Comparison of ENCODE assay signal across 25 mouse cellular contexts in the genomic region with DNA sequence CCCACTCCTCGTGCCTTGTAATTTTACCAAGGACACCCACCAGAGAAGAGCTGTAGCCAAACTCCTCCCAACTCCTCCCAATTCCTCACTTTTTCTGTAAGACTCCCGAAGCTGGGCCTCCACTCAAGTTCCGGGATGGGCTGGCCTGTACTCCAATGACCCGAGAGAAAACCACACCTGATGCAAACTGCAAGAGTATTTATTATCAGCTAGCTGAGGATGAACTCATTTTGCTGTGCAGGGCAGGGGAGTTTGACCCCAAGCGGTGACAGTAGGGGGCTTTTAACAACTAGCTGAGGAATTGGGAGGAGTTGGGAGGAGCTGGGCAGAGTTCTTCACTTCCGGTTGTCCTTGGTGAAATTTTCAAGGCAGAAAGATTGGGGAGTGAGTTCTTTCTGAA. TPM values are rescaled to one million over a fixed set of nuclear protein-coding genes. Genes with fewer than 3 reads are reported as not detected.
DNase-seq lines count a peak whose midpoint lies in the region; ATAC-seq and TF ChIP-seq lines count a peak whose summit lies in the region.
"Had no signal": no experiment of that assay in that cellular context is flagged by ENCODE, and none has a peak within 500 bp of the region (broad histone marks: within the 10 kb centered on the region; RNA-seq: fewer than 3 reads in every experiment).

No protein-coding gene starts in this region.

- ATAC-seq in midbrain, embryonic 11.5 days (ENCODE audit: low FRiP score): no peak
- no peak for ATAC-seq in intestine, embryonic 15.5 days
- ATAC-seq in liver, postnatal 0 days: no peak
- ATAC-seq: forebrain, postnatal 0 days; hindbrain, embryonic 16.5 days; midbrain, embryonic 16.5 days had no signal

- TF ChIP-seq EP300 in liver, postnatal 0 days (IDR thresholded peaks at IDR 0.05; ENCODE audit: low read depth): no peak

- 75% methylated on average over 6 of the region's 6 CpGs for WGBS in midbrain, embryonic 11.5 days
- 81% methylated on average over 6 of the region's 6 CpGs for WGBS in midbrain, embryonic 10.5 days
- WGBS in intestine, embryonic 15.5 days: 71% methylated on average over 6 of the region's 6 CpGs
- WGBS in liver, postnatal 0 days (ENCODE audit: insufficient replicate concordance): 81% methylated on average over 6 of the region's 6 CpGs

- H3K9me3 ChIP-seq in midbrain, embryonic 11.5 days (ENCODE audit: control insufficient read depth, low read length): no peaks in the 10 kb centered on the region
- no peaks in the 10 kb centered on the region for H3K9me3 ChIP-seq in midbrain, embryonic 10.5 days (replicated peaks)
- H3K9me3 ChIP-seq in intestine, embryonic 15.5 days: no peaks in the 10 kb centered on the region
- no peaks in the 10 kb centered on the region for H3K9me3 ChIP-seq in liver, postnatal 0 days (ENCODE audit: low read length)
- H3K9me3 ChIP-seq: liver, embryonic 13.5 days had no signal

- peak; percentile 10 for DNase-seq in midbrain, embryonic 11.5 days (ENCODE audit: low spot score, missing footprints)
- DNase-seq in midbrain, embryonic 10.5 days (ENCODE audit: low spot score): no peak
- peak; percentile 35 for DNase-seq in ZHBTc4 (ENCODE audit: low read depth, low spot score)
- DNase-seq in adrenal gland, postnatal 14 days: peak; percentile 67
- peak; percentile 68 for DNase-seq in testis, postnatal 14 days (ENCODE audit: low spot score)
- no peak for DNase-seq in liver, postnatal 0 days
- DNase-seq: cerebellum, adult 11-12 months; cerebellum, postnatal 10 days; forebrain, postnatal 0 days; kidney, adult 2 months; kidney, postnatal 4 days; layer of hippocampus, postnatal 36 days; left cerebral cortex, postnatal 4 days; liver, embryonic 13.5 days; lung, adult 2 months; lung, postnatal 10 days; retina, postnatal 1 day; right cerebral cortex, postnatal 14 days; thymus, adult 18-20 months; thymus, postnatal 36 days had no signal

- no peaks in the 10 kb centered on the region for H3K27me3 ChIP-seq in midbrain, embryonic 11.5 days (ENCODE audit: control insufficient read depth, insufficient read depth, low read length)
- H3K27me3 ChIP-seq in midbrain, embryonic 10.5 days (ENCODE audit: low read depth, poor library complexity, severe bottlenecking): no peaks in the 10 kb centered on the region
- H3K27me3 ChIP-seq in intestine, embryonic 15.5 days (replicated peaks): no peaks in the 10 kb centered on the region
- H3K27me3 ChIP-seq in liver, postnatal 0 days (ENCODE audit: insufficient read depth, low read length): no peaks in the 10 kb centered on the region
- H3K27me3 ChIP-seq: liver, embryonic 13.5 days had no signal

- no peak overlapping the region for H3K27ac ChIP-seq in midbrain, embryonic 11.5 days (ENCODE audit: low read depth, low read length)
- H3K27ac ChIP-seq in midbrain, embryonic 10.5 days (replicated peaks): no peak overlapping the region
- H3K27ac ChIP-seq in intestine, embryonic 15.5 days: no peak overlapping the region
- H3K27ac ChIP-seq in liver, postnatal 0 days (ENCODE audit: low read depth): no peak overlapping the region
- H3K27ac ChIP-seq: kidney, postnatal 0 days; liver, embryonic 13.5 days had no signal

- no peak for TF ChIP-seq CTCF in liver, postnatal 0 days (IDR thresholded peaks at IDR 0.05; ENCODE audit: low read depth)

- H3K9ac ChIP-seq in midbrain, embryonic 11.5 days (ENCODE audit: low read length): no peak overlapping the region
- no peak overlapping the region for H3K9ac ChIP-seq in intestine, embryonic 15.5 days
- H3K9ac ChIP-seq in liver, postnatal 0 days (replicated peaks): no peak overlapping the region
- H3K9ac ChIP-seq: forebrain, postnatal 0 days; liver, embryonic 13.5 days had no signal

- H3K36me3 ChIP-seq in midbrain, embryonic 11.5 days (ENCODE audit: control insufficient read depth, insufficient read depth, low read length): no peaks in the 10 kb centered on the region
- no peaks in the 10 kb centered on the region for H3K36me3 ChIP-seq in midbrain, embryonic 10.5 days
- no peaks in the 10 kb centered on the region for H3K36me3 ChIP-seq in intestine, embryonic 15.5 days
- H3K36me3 ChIP-seq in liver, postnatal 0 days (replicated peaks; ENCODE audit: insufficient read depth, low read length): no peaks in the 10 kb centered on the region
- H3K36me3 ChIP-seq: liver, embryonic 13.5 days had no signal

- H3K4me1 ChIP-seq in midbrain, embryonic 11.5 days (ENCODE audit: control insufficient read depth, insufficient read depth, low read length): peaks cover 5% of the 10 kb centered on the region; the same call in 1 of the 2 replicates
- peaks cover 8% of the 10 kb centered on the region for H3K4me1 ChIP-seq in midbrain, embryonic 10.5 days
- H3K4me1 ChIP-seq in intestine, embryonic 15.5 days (replicated peaks): no peaks in the 10 kb centered on the region
- peaks cover 8% of the 10 kb centered on the region; the same call in 1 of the 2 replicates for H3K4me1 ChIP-seq in liver, postnatal 0 days (ENCODE audit: insufficient read depth)

- H3K4me3 ChIP-seq in midbrain, embryonic 11.5 days (ENCODE audit: low read depth, low read length): no peak overlapping the region
- H3K4me3 ChIP-seq in midbrain, embryonic 10.5 days: no peak overlapping the region
- H3K4me3 ChIP-seq in intestine, embryonic 15.5 days (replicated peaks): no peak overlapping the region
- no peak overlapping the region for H3K4me3 ChIP-seq in liver, postnatal 0 days (ENCODE audit: low read depth, low read length)
- H3K4me3 ChIP-seq: erythroblast, embryonic 14.5 days; liver, embryonic 13.5 days had no signal

- no peak overlapping the region for H3K4me2 ChIP-seq in midbrain, embryonic 11.5 days
- H3K4me2 ChIP-seq in intestine, embryonic 15.5 days (replicated peaks): no peak overlapping the region
- H3K4me2 ChIP-seq in liver, postnatal 0 days (ENCODE audit: low read depth, low read length): no peak overlapping the region
- H3K4me2 ChIP-seq: liver, embryonic 13.5 days had no signal

RNA-seq across cellular contexts. Expression of gene Birc2, which starts 4.4 kb away (rescaled TPM):
- polyA plus RNA-seq in midbrain, embryonic 11.5 days (2014; fragmentation: Nextera tagmentation; extraction: Ambion mirVana): 42.4 and 47.0 TPM in 2 replicates
- 30.7 and 35.8 TPM in 2 replicates for polyA plus RNA-seq in midbrain, embryonic 10.5 days (2016; fragmentation: Nextera tagmentation; extraction: Ambion mirVana)
- total RNA-seq in adrenal gland, postnatal 14 days (2021): 40.6 and 46.6 TPM in 2 replicates
- 28.9 and 32.1 TPM in 2 replicates for polyA plus RNA-seq in intestine, embryonic 15.5 days (2015; fragmentation: Nextera tagmentation; extraction: Ambion mirVana)
- 11.8 and 13.8 TPM in 2 replicates for polyA plus RNA-seq in liver, postnatal 0 days (2015; fragmentation: Nextera tagmentation; extraction: Ambion mirVana)

RNA-seq across cellular contexts. Expression of gene Birc3, which starts 31.8 kb away (rescaled TPM):
- 3.9 and 4.2 TPM in 2 replicates for polyA plus RNA-seq in midbrain, embryonic 11.5 days (2014; fragmentation: Nextera tagmentation; extraction: Ambion mirVana)
- 2.7 and 3.4 TPM in 2 replicates for polyA plus RNA-seq in midbrain, embryonic 10.5 days (2016; fragmentation: Nextera tagmentation; extraction: Ambion mirVana)
- total RNA-seq in adrenal gland, postnatal 14 days (2021): 19.0 and 27.8 TPM in 2 replicates
- polyA plus RNA-seq in intestine, embryonic 15.5 days (2015; fragmentation: Nextera tagmentation; extraction: Ambion mirVana): 11.7 and 11.9 TPM in 2 replicates
- polyA plus RNA-seq in liver, postnatal 0 days (2015; fragmentation: Nextera tagmentation; extraction: Ambion mirVana): 7.2 and 7.8 TPM in 2 replicates

Comparison
In these comparisons a context has a peak if more than half of its experiments do, and no peak if none do; other contexts are left out.
1. DNase-seq: peak in midbrain, embryonic 11.5 days (single experiment), ZHBTc4 (single experiment), adrenal gland, postnatal 14 days (single experiment) and testis, postnatal 14 days (single experiment); none in midbrain, embryonic 10.5 days (single experiment) and liver, postnatal 0 days (single experiment).